Mouse (Mus musculus): ENCODE results near the gene Olfr460. TPM values are rescaled to one million over a fixed set of nuclear protein-coding genes. Genes with fewer than 3 reads are reported as not detected.
"Not testable (repeated sequence)": the region's sequence is repeated elsewhere in the genome, so short reads cannot be mapped to it uniquely, and the experiment has no call there.

Gene Olfr460
- not detected in 2 replicates for polyA plus RNA-seq (2015; fragmentation: Nextera tagmentation; extraction: Ambion mirVana)

DNA sequence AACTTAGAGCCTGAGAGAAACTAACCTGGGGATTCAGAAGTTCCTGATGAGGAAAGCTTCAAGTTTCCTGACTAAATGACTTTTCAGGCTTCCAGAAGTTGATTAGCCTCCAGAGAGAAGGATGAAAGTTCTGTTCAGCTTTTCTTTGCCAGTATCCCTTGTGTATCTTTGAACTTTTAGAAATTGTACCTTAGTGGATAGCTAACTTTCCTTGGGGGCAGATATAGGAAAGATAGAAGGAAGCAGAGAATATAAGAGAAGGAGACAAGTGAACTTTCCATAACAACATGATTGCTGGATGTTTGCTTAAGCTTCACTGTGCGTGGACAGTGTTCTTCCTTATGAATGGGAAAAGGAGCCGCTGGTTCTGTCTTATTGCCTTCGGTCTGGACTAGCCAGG, at the start of gene Olfr460:
Gene Olfr460, plus strand, starts transcription at position 301 of the 400 bp plus-strand sequence.
- H3K36me3 ChIP-seq, result no peaks in the 10 kb centered on the region
- DNase-seq (no peak), ATAC-seq (ENCODE audit: low read depth) (no peak)
- no peak within 1 kb of the TSS for H3K27ac ChIP-seq
- H3K4me2 ChIP-seq, result no peak within 1 kb of the TSS
- H3K4me1 ChIP-seq (replicated peaks), result no peaks in the 10 kb centered on the region
- WGBS (ENCODE audit: insufficient replicate concordance), result 73% methylated on average over 3 of the region's 3 CpGs
- no peaks in the 10 kb centered on the region for H3K9me3 ChIP-seq (replicated peaks)
- H3K27me3 ChIP-seq, result no peaks in the 10 kb centered on the region
- H3K4me3 ChIP-seq (replicated peaks), result no peak within 1 kb of the TSS
- H3K9ac ChIP-seq, result no peak within 1 kb of the TSS

DNA sequence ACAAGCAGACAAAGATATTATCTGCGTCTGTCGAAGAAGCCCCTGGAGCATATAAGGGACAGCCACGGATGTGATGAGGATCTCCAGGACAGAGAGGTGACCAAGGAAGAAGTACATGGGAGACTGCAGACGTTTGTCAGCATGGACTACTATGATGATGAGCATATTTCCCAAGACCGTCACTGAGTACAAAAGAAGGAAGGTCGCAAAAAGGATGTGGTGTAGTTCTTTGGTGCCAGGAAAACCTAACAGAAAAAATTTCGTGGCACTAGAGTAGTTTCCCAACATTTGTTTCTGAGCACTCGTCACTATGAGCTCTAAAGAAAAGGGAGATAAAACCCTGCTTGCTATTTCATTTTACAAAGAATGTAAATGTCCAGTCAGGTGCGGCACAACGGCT, 24.6 kb upstream of the Olfr460 start:
- no peak overlapping the region for H3K4me2 ChIP-seq
- no peaks in the 10 kb centered on the region for H3K4me1 ChIP-seq (replicated peaks)
- no peak for DNase-seq
- no peaks in the 10 kb centered on the region for H3K9me3 ChIP-seq (replicated peaks)
- H3K36me3 ChIP-seq, result no peaks in the 10 kb centered on the region
- no peaks in the 10 kb centered on the region for H3K27me3 ChIP-seq
- 57% methylated on average over 10 of the region's 10 CpGs for WGBS (ENCODE audit: insufficient replicate concordance)
- no peak overlapping the region for H3K9ac ChIP-seq
- no peak for ATAC-seq (ENCODE audit: low read depth)
- H3K27ac ChIP-seq, result no peak overlapping the region
- H3K4me3 ChIP-seq (replicated peaks), result no peak overlapping the region

DNA sequence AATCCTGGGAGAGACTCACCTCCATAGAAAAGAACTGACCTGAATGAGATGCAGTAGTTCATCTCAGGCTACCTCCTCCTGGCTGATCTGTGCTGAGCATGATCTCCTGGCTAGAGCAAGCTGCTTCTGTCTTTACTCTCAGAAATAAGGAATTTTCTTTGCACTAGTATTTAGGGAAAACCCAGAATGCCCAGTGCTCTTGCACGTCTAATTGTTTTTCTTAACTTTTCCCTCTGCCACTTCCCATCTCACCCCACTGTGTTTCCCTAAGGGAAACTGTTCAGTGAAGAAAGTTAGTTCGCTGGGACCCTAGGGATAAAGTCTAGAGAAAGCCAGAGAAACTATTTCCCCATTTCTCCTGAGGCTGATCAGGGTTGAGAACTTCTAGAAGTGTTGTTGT, 14.3 kb upstream of the Olfr460 start, which contains the start of gene Olfr461:
Gene Olfr461, minus strand, starts transcription at position 101 of the 400 bp plus-strand sequence.
- ATAC-seq (ENCODE audit: low read depth) (no peak), DNase-seq (no peak)
- Histone ChIP-seq H3K27me3 (no peaks in the 10 kb centered on the region), H3K27ac (no peak within 1 kb of the TSS), H3K4me2 (no peak within 1 kb of the TSS), H3K9ac (no peak within 1 kb of the TSS), H3K36me3 (no peaks in the 10 kb centered on the region), H3K4me1 (replicated peaks) (no peaks in the 10 kb centered on the region), H3K4me3 (replicated peaks) (no peak within 1 kb of the TSS), H3K9me3 (replicated peaks) (no peaks in the 10 kb centered on the region)
- 49% methylated on average over 2 of the region's 2 CpGs for WGBS (ENCODE audit: insufficient replicate concordance)

DNA sequence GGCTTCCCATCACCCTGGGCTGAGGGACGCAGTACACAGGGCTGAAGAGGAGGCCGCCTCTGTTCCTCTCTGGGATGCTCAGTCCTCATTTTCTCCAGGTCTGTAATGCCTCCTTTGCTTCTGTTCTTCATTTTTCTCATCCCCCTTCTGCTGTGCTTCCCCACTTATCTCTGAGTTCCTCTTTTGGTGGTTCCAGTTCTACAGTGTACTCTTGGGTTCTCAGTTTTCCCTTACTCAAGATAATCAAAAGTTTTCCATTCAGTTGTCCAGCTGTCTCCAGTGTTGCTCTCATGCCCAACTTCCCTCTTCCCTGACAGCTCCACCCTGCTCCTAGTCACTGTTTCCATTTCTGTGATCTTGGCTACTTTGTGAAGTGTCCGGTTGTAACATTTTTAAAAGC, 4.3 kb downstream of the Olfr460 start:
- Histone ChIP-seq H3K27me3 (no peaks in the 10 kb centered on the region), H3K27ac (no peak overlapping the region), H3K4me1 (replicated peaks) (no peaks in the 10 kb centered on the region), H3K9ac (no peak overlapping the region), H3K36me3 (no peaks in the 10 kb centered on the region), H3K9me3 (replicated peaks) (no peaks in the 10 kb centered on the region), H3K4me3 (replicated peaks) (no peak overlapping the region), H3K4me2 (no peak overlapping the region)
- WGBS (ENCODE audit: insufficient replicate concordance), result 26% methylated on average over 3 of the region's 3 CpGs
- ATAC-seq (ENCODE audit: low read depth) (no peak), DNase-seq (no peak)

DNA sequence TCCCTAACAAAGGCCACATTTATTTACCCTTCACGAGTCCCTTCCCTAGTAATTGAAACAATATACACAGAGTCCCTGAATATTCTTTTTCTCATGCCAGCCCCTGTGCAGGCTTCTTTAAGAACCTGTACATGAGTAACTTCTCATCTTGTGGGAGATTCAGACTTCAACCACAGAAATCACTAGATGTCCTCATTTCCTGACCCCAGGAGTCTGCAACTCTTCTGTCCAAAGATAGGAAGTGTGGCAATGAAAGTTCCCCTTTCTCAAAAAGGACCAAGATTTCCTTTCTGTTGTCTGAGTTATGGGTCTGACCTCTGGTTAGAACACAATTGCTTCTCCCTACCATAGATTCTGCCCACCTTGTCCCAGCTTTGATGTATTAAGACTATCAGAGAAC, 7.0 kb downstream of the Olfr460 start:
- H3K9me3 ChIP-seq (replicated peaks), result no peaks in the 10 kb centered on the region
- H3K4me1 ChIP-seq (replicated peaks), result no peaks in the 10 kb centered on the region
- WGBS (ENCODE audit: insufficient replicate concordance), result 52% methylated on average over 1 of the region's 1 CpGs
- ATAC-seq (ENCODE audit: low read depth) (no peak), DNase-seq (no peak)
- no peak overlapping the region for H3K27ac ChIP-seq
- no peaks in the 10 kb centered on the region for H3K36me3 ChIP-seq
- no peaks in the 10 kb centered on the region for H3K27me3 ChIP-seq
- no peak overlapping the region for H3K4me2 ChIP-seq
- no peak overlapping the region for H3K9ac ChIP-seq
- H3K4me3 ChIP-seq (replicated peaks), result no peak overlapping the region

DNA sequence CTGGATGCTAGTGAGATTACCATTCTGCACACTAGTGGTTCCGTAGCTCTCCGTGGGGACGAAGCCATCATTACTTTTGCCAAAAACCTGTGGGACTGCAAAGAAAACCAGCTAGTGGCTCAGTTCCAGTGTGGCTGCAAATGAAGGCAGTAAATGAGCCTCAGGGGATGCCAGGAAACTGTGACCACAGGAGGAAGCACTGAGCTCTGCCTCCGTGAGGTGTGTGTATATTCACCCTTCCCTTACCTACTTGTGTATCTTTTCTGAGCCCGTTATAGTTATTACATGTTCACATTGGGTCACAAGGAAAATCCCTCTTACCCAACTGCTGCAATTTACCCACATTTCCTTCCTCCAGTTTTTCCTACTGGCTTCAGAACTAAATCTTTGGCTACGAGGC, 15.0 kb downstream of the Olfr460 start:
- H3K9me3 ChIP-seq (replicated peaks), result no peaks in the 10 kb centered on the region
- H3K4me2 ChIP-seq, result no peak overlapping the region
- H3K27ac ChIP-seq, result no peak overlapping the region
- H3K4me3 ChIP-seq (replicated peaks), result no peak overlapping the region
- WGBS (ENCODE audit: insufficient replicate concordance), result 46% methylated on average over 6 of the region's 6 CpGs
- no peak for ATAC-seq (ENCODE audit: low read depth)
- no peaks in the 10 kb centered on the region for H3K36me3 ChIP-seq
- no peak overlapping the region for H3K9ac ChIP-seq
- no peak for DNase-seq
- no peaks in the 10 kb centered on the region for H3K4me1 ChIP-seq (replicated peaks)
- no peaks in the 10 kb centered on the region for H3K27me3 ChIP-seq

DNA sequence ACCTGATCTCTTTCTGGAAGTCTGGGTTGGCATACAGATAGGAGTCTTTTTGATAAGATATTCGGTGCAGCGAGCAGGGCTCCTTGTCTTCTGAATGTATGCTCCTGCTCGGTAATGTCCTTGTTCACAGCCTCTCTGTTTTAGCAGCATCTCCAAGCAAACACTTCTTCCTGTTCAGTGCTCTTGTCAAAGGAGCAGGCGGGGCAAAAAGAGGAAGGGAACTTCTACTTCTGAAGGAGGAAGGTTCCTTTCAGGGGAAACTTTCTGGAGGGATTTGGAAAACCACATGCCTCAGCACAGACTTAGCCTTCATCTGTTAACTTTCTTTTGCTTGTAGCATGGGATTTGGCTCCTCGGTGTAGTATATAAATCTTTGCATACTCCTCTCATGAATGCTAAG, 16.4 kb downstream of the Olfr460 start, which contains the start of gene Clec5a:
Gene Clec5a, minus strand, starts transcription at position 177 of the 400 bp plus-strand sequence.
- Histone ChIP-seq H3K9me3 (replicated peaks) (no peaks in the 10 kb centered on the region), H3K4me2 (no peak within 1 kb of the TSS), H3K36me3 (no peaks in the 10 kb centered on the region), H3K9ac (no peak within 1 kb of the TSS), H3K27ac (no peak within 1 kb of the TSS), H3K27me3 (no peaks in the 10 kb centered on the region), H3K4me3 (replicated peaks) (no peak within 1 kb of the TSS), H3K4me1 (replicated peaks) (no peaks in the 10 kb centered on the region)
- WGBS (ENCODE audit: insufficient replicate concordance), result 39% methylated on average over 5 of the region's 5 CpGs
- ATAC-seq (ENCODE audit: low read depth), result no peak
- DNase-seq, result no peak

DNA sequence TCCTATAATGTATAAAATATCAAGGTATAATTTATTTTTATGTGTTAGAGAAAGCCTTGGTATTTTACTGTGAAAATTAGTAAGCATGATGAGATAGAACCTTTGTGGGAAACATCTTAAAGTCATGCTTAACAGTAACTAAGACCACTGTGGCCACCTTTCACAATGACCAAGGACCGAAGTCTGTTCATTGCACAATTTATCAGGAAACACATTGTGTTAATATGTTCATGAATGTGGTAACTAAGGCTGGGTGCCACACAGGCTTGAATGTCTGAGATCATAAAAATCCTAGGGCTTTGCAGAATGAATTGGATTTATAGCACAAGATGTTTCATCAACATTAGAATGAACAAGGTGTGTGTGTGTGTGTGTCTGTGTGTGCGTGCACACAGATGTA, 19.1 kb downstream of the Olfr460 start:
- H3K4me1 ChIP-seq (replicated peaks), result no peaks in the 10 kb centered on the region

DNA sequence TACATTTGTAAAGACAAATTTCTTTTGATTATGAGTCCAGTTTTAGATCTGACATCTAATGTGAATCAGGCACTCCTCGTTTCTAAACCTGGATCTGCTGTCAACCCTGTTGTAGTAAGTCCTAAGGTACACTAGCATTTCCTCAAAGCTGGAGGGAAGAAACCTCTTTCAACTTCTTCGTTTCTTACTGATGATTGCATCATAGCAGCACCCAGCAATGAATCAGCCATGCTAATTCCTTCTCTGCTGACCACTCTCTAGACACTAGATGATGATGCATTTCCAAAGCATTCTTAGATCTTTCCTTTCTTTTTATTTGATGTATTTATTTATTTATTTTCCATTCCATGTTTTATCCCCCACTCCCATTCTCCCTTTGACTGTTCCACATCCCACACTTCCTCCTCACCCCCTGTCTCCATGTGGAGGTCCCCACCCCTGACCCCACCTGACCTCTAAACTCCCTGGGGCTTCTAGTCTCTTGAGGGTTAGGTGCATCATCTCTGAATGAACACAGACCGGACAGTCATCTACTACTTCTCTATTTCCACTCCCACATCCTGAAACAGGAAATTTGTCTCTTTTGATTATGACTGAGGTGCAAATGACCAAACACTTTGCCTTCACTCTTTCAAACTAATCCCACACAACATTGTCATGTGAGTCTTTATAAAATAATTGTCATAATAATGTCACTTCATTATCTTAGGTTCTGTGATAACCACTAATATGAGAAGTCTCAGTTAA, 25.7 kb downstream of the Olfr460 start:
- Histone ChIP-seq H3K36me3 (no peaks in the 10 kb centered on the region), H3K27me3 (no peaks in the 10 kb centered on the region), H3K9me3 (replicated peaks) (no peaks in the 10 kb centered on the region), H3K4me3 (replicated peaks) (no peak overlapping the region), H3K9ac (no peak overlapping the region), H3K4me1 (replicated peaks) (no peaks in the 10 kb centered on the region), H3K27ac (no peak overlapping the region), H3K4me2 (no peak overlapping the region)
- ATAC-seq (ENCODE audit: low read depth) (no peak), DNase-seq (no peak)
- 19% methylated on average over 3 of the region's 3 CpGs for WGBS (ENCODE audit: insufficient replicate concordance)

More for the DNA sequence above, 19.1 kb downstream of the Olfr460 start:
- no peak overlapping the region for H3K4me3 ChIP-seq (replicated peaks)
- H3K4me2 ChIP-seq, result no peak overlapping the region
- H3K9ac ChIP-seq, result no peak overlapping the region
- no peaks in the 10 kb centered on the region for H3K27me3 ChIP-seq
- no peaks in the 10 kb centered on the region for H3K9me3 ChIP-seq (replicated peaks)
- H3K36me3 ChIP-seq, result no peaks in the 10 kb centered on the region
- 65% methylated on average over 2 of the region's 2 CpGs for WGBS (ENCODE audit: insufficient replicate concordance)
- H3K27ac ChIP-seq, result no peak overlapping the region
- DNase-seq (no peak), ATAC-seq (ENCODE audit: low read depth) (no peak)

DNA sequence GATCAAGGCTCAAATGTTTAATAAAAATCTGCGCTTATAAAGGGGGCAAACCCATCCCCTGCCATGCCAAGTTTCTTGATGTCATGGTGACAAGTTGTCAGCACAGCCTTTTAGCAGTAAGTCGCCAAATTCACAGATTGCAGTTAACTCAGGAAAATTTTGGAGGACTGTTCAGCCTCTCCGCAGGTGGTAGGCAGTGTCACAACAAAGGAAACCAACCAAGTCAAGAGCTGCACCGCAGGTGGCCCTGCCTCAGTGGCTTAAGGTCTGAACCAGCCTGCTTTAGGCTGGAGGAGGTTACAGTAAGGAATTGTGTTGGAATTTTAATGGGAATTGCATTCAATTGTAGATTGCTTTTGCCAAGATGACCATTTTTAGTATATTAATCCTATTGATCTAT, 29.3 kb downstream of the Olfr460 start:
- not testable (repeated sequence) for H3K36me3 ChIP-seq; H3K9ac ChIP-seq; H3K4me1 ChIP-seq (replicated peaks); ATAC-seq (ENCODE audit: low read depth); DNase-seq; H3K4me2 ChIP-seq; H3K4me3 ChIP-seq (replicated peaks); H3K27ac ChIP-seq; H3K9me3 ChIP-seq (replicated peaks); H3K27me3 ChIP-seq
- WGBS (ENCODE audit: insufficient replicate concordance), result 24% methylated on average over 4 of the region's 4 CpGs

DNA sequence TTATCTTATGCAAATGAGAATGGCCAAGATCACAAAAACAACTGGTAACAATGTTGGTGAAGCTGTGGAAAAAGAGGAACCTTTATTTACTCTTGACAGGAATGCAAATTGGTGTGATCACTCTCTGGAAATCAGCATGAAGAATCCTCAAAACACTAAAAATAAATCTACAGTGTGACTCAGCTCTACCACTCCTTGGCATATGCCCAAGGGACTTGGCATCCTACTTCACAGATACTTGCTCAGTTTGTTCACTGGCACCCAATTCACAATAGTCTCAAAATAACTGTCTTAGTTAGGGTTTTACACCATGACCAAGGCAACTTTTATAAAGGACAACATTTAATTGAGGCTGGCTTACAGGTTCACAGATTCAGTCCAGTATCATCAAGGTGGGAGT, 38.1 kb downstream of the Olfr460 start:
- H3K4me1 ChIP-seq (replicated peaks), result no peaks in the 10 kb centered on the region
- no peak overlapping the region for H3K4me3 ChIP-seq (replicated peaks)
- H3K4me2 ChIP-seq, result no peak overlapping the region
- H3K27ac ChIP-seq, result no peak overlapping the region
- no peaks in the 10 kb centered on the region for H3K9me3 ChIP-seq (replicated peaks)
- DNase-seq (no peak), ATAC-seq (ENCODE audit: low read depth) (no peak)
- H3K36me3 ChIP-seq, result no peaks in the 10 kb centered on the region
- no peaks in the 10 kb centered on the region for H3K27me3 ChIP-seq
- H3K9ac ChIP-seq, result no peak overlapping the region

DNA sequence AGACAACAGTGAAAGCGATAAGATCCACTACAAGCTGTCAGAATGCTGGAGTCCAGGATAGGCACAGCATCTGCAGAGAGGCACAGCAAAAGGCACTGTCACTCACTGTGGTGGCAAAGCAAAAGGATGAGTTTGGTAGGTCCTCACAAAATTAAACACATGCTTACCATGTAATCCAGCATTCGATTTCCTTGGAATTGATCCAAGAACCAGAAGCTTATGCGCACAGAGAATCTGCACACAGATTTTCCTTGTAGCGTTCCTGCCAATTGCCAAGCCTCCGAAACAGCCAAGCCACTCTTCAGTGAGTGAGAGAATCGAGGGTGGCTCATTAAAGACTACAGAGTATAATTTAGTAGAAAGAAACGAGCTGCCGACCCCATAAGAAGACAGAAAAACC, 41.0 kb downstream of the Olfr460 start:
- Histone ChIP-seq H3K4me3 (replicated peaks) (no peak overlapping the region), H3K9ac (no peak overlapping the region), H3K36me3 (no peaks in the 10 kb centered on the region), H3K27me3 (no peaks in the 10 kb centered on the region), H3K27ac (no peak overlapping the region), H3K4me2 (no peak overlapping the region), H3K9me3 (replicated peaks) (no peaks in the 10 kb centered on the region), H3K4me1 (replicated peaks) (no peaks in the 10 kb centered on the region)
- DNase-seq (no peak), ATAC-seq (ENCODE audit: low read depth) (no peak)
- WGBS (ENCODE audit: insufficient replicate concordance), result 69% methylated on average over 8 of the region's 8 CpGs
